Mouse (Mus musculus) liver, embryonic 16.5 days (tissue): ENCODE results near the gene Crcp. TPM values are rescaled to one million over a fixed set of nuclear protein-coding genes. Genes with fewer than 3 reads are reported as not detected.

Source experiments
- ATAC-seq: fragments of 200-750 bp; cut with Nextera tagmentation; 2 replicates; pipeline ENCODE4 v1.8.0; 2017; ENCODE audit warnings: low read depth, mild to moderate bottlenecking, moderate number of reproducible peaks, moderate library complexity
- H3K27ac ChIP-seq: fragments of 300-500 bp; sonication (generic); 2 replicates; pipeline ENCODE4 v1.5.1; 2014; ENCODE audit warnings: mild to moderate bottlenecking, low read length
- H3K27me3 ChIP-seq: fragments of 300-500 bp; sonication (generic); 2 replicates; pipeline ENCODE4 v1.6.1; 2014; ENCODE audit warnings: low read depth, low read length, mixed read lengths; ENCODE audit not compliant: control insufficient read depth, insufficient read depth
- H3K36me3 ChIP-seq: fragments of 300-500 bp; sonication (generic); 2 replicates; pipeline ENCODE4 v1.6.1; 2014; ENCODE audit warnings: mild to moderate bottlenecking; ENCODE audit not compliant: control insufficient read depth, insufficient read depth
- H3K4me1 ChIP-seq: fragments of 300-500 bp; sonication (generic); 2 replicates; pipeline ENCODE4 v1.6.1; 2014; ENCODE audit warnings: low read depth, low read length, mixed read lengths; ENCODE audit not compliant: control insufficient read depth
- H3K4me2 ChIP-seq: fragments of 300-500 bp; sonication (generic); 2 replicates; pipeline ENCODE4 v1.6.1; 2014; ENCODE audit warnings: low read depth, low read length, mixed read lengths
- H3K4me3 ChIP-seq: fragments of 300-500 bp; sonication (generic); 2 replicates; pipeline ENCODE4 v1.5.1; 2014; ENCODE audit warnings: low read depth, mild to moderate bottlenecking, low read length
- H3K9ac ChIP-seq: fragments of 300-500 bp; sonication (generic); 2 replicates; pipeline ENCODE4 v1.6.1; 2014; ENCODE audit warnings: low read depth, low read length
- H3K9me3 ChIP-seq: fragments of 300-500 bp; sonication (generic); replicated peaks from 2 replicates; pipeline ENCODE4 v1.6.1; 2016; ENCODE audit warnings: low read length; ENCODE audit not compliant: control insufficient read depth
- WGBS: fragments of 180-500 bp; shearing (Covaris S2); extraction: QIAGEN DNeasy Blood & Tissue Kit; methylation state at CpG from one replicate; pipeline ENCODE4 v1.1.7; 2014; ENCODE audit not compliant: insufficient replicate concordance; 5-methylcytosine and 5-hydroxymethylcytosine counted together
- polyA plus RNA-seq: library from polyadenylated mRNA; unstranded; fragments of >200 nt; fragmentation: Nextera tagmentation; extraction: Ambion mirVana; gene quantifications from 2 replicates; pipeline ENCODE4 v1.2.1, GENCODE M21; 2015

Gene Crcp
- 17.8 and 19.9 TPM in 2 replicates for polyA plus RNA-seq

DNA sequence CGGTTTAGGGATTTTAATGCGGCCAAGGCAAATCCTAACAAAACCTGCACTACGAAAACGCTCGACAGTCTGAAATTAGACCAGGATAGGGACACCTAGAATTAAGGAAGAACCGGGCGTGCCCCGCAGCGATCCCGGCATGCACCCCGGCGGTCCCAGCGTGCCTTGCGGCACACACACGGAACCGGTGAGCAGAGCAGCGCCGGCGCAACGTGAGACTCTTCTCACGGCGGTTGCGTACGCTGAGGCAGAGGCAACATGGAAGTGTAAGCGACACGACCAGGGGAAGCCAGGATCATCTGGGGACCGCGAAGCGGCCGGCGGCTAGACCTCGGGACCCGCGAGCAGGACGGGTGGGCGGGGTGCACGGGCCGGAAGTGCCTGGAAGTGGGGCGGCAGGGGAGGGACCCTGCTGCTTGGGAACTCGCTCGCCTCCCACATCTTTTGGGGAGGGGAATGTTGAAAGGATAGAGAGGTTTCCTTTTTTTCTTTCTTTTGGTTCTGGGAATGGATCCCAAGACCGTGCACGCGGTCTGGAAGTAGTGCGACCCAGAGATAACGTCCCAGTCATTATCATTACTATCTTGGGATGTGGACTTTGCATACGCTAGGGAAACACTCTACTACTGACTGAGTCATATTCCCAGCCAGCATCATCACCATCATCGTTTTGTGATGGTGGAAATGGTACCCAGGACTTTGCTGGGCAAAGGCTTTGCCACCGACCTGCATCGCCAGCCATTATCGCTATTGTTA, at the start of gene Crcp, which contains the start of gene Asl:
Gene Crcp (plus strand): TSS at position 149 of the 756 bp plus-strand sequence.
Gene Asl (minus strand): TSS at position 106 of the 756 bp plus-strand sequence.
- H3K27ac ChIP-seq = peak within 1 kb of the TSS; percentile 92
- peak within 1 kb of the TSS; percentile 89 for H3K4me3 ChIP-seq
- peak within 1 kb of the TSS; percentile 70 for H3K4me2 ChIP-seq
- WGBS = 1% methylated on average over 51 of the region's 51 CpGs
- H3K4me1 ChIP-seq = peaks cover 27% of the 10 kb centered on the region
- H3K9ac ChIP-seq = peak within 1 kb of the TSS; percentile 86
- peak; percentile 79 for ATAC-seq
- no peaks in the 10 kb centered on the region for H3K9me3 ChIP-seq
- no peaks in the 10 kb centered on the region for H3K36me3 ChIP-seq
- H3K27me3 ChIP-seq = no peaks in the 10 kb centered on the region; the same call in 1 of the 2 replicates

DNA sequence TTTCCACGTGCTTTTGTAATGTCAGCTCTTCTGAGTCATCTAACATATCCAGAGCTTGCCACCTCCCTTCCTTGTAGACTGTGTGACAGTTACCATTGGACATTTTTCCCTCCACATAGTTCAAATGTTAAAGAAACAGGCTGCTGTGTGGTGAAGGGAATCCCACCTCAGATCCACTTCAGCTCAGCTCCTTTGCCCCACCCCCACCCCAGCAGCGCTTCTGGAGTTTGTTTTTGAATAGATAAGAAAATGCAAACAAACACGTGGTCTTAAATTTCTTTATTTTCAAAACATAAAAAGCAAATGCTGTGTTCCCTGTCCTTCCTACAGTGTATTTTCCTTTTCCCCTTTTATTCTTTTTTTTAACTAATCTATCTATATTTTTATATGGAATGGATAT, 48.9 kb upstream of the Crcp start:
- Histone ChIP-seq H3K27ac (peak overlapping the region; percentile 87), H3K27me3 (no peaks in the 10 kb centered on the region), H3K9ac (peak overlapping the region; percentile 39), H3K4me3 (peak overlapping the region; percentile 14), H3K4me2 (peak overlapping the region; percentile 48), H3K36me3 (peaks cover 5% of the 10 kb centered on the region; the same call in 1 of the 2 replicates), H3K4me1 (peaks cover 55% of the 10 kb centered on the region), H3K9me3 (no peaks in the 10 kb centered on the region)
- WGBS = 34% methylated on average over 3 of the region's 3 CpGs
- ATAC-seq = peak; percentile 57

DNA sequence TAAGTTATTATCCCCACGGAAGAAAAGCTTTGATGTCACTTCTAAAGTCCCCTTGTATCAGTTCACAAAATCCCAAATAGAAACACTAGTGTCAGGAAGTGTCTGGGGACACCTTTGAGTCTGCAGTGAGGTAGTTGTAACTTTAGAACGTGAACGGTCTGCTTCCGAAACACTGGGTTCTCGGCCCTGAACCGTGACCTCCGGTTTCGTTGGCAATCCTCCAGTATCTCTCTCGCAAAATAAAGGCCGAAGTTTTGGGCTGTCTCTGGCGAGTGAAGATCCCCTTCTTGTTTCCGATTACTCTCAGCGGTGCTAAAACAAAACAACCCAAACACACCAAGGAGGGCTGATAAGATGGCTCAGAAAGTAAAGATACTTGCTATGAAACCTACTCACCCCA, 39.7 kb upstream of the Crcp start:
- Histone ChIP-seq H3K27ac (peak overlapping the region; percentile 10; the same call in 1 of the 2 replicates), H3K36me3 (peaks cover 12% of the 10 kb centered on the region)

DNA sequence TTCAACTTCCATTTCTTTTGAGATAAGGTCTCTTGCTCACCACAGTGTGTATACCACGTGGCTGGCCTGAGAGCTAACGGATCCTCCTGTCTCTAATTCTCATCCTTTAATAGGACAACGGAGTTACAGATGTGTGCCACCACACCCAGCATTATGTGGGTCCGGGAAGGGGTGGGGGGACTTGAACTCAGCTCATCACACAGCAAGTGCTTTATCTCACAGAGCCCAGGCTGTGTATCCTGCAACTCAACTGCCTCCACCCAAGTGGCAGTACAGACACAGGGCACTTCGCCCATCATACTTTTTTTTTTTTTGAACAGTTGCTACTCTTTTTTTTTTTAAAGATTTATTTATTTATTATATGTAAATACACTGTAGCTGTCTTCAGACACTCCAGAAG, 37.2 kb upstream of the Crcp start:
- H3K27me3 ChIP-seq = no peaks in the 10 kb centered on the region
- no peak overlapping the region; the same call in 1 of the 2 replicates for H3K27ac ChIP-seq
- peaks cover 9% of the 10 kb centered on the region for H3K36me3 ChIP-seq
- no peak overlapping the region for H3K4me2 ChIP-seq
- no peak overlapping the region for H3K9ac ChIP-seq
- 40% methylated on average over 5 of the region's 5 CpGs for WGBS
- peaks cover 25% of the 10 kb centered on the region for H3K4me1 ChIP-seq
- ATAC-seq = peak; percentile 91
- H3K4me3 ChIP-seq = no peak overlapping the region
- H3K9me3 ChIP-seq = no peaks in the 10 kb centered on the region

More for the DNA sequence above, 39.7 kb upstream of the Crcp start:
- Histone ChIP-seq H3K9me3 (no peaks in the 10 kb centered on the region), H3K4me2 (no peak overlapping the region), H3K4me1 (peaks cover 25% of the 10 kb centered on the region), H3K4me3 (no peak overlapping the region), H3K27me3 (no peaks in the 10 kb centered on the region), H3K9ac (no peak overlapping the region)
- no peak for ATAC-seq
- WGBS = 75% methylated on average over 13 of the region's 13 CpGs

DNA sequence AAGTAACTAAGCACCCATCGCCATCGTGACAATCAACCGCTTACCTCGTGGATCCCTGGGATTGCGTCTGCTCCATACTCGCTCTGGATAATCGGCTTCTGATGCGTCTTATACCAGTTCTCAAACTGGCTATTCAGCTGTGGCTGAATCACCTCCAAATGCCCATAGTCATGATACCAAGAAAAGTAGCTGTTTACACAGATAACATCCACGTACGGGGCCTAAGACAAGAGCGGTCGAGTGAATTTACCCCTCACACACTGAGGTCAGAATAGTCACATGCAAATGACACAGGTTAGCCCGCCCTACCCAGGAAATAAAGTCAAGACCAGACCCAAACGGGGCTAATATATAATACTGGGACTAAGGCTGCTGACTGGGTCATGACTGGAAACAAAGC, 35.7 kb upstream of the Crcp start:
- Histone ChIP-seq H3K36me3 (peaks cover 5% of the 10 kb centered on the region), H3K4me3 (no peak overlapping the region), H3K27ac (peak overlapping the region; percentile 25), H3K4me2 (no peak overlapping the region), H3K4me1 (peaks cover 27% of the 10 kb centered on the region), H3K9ac (no peak overlapping the region), H3K9me3 (no peaks in the 10 kb centered on the region), H3K27me3 (no peaks in the 10 kb centered on the region)
- 69% methylated on average over 14 of the region's 14 CpGs for WGBS
- ATAC-seq = peak; percentile 56

DNA sequence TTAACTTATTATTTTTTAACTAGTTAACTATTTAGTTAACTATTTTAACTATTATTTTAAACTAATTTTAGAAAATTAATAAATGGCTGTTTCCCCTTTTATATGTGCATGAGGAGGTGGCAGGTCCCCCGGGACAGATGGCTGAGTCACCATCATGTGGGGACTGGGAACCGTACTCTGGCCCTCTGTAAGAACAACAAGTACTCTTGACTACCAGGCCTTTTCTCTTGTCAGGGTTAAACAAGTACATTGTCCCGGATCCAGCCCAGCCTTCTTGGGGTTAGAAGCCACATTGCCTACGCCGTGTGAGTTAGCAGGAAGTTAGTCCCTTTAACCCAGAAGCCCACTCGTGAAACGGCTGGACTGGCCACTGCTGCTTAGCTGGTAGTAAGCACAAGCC, 34.1 kb upstream of the Crcp start:
- 83% methylated on average over 7 of the region's 7 CpGs for WGBS
- Histone ChIP-seq H3K36me3 (peaks cover 5% of the 10 kb centered on the region), H3K9me3 (no peaks in the 10 kb centered on the region), H3K27me3 (no peaks in the 10 kb centered on the region), H3K27ac (no peak overlapping the region), H3K4me3 (no peak overlapping the region), H3K4me2 (no peak overlapping the region), H3K9ac (no peak overlapping the region), H3K4me1 (peaks cover 27% of the 10 kb centered on the region)
- ATAC-seq = no peak

DNA sequence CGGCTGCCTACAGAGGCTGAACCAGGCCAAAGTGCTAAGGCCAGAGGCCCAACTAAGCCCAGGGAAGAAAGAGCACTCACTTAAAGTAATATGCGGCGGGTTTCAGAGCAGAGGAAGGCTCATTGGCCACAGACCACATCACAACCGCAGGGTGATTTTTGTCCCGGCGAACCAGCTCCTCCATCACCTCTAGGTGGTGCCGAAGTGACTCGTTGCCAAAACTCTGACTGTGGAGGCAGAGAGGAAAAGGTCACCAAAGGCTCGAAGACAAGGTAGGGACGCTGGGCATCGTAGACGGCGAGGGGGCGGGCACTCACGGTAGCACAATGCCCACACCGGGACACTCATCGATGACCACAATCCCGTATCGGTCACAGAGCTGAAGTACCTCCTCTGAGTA, 31.4 kb upstream of the Crcp start:
- Histone ChIP-seq H3K4me1 (peaks cover 25% of the 10 kb centered on the region), H3K27me3 (no peaks in the 10 kb centered on the region), H3K27ac (no peak overlapping the region), H3K9ac (no peak overlapping the region), H3K9me3 (no peaks in the 10 kb centered on the region), H3K4me3 (no peak overlapping the region), H3K4me2 (no peak overlapping the region), H3K36me3 (no peaks in the 10 kb centered on the region)
- 66% methylated on average over 19 of the region's 19 CpGs for WGBS
- no peak for ATAC-seq

DNA sequence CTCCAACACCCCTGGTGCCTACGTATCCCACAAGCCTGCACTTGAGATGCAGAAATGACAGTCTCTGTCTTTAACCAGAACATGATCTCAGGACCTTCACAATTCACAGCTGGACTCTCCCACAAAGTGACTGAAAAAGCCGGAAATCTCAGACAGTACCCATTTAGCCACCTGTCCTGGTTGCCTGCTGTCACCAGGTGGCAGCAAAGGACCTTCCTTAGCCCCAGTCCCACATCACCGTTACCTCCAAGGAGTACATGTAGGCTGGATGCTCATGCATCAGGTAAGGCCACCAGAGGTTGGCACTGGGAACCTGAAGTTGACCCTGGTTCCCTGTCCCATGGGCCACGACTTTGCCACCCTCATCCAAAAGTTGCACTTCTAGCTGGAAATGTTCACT, 30.0 kb upstream of the Crcp start:
- Histone ChIP-seq H3K9me3 (no peaks in the 10 kb centered on the region), H3K27me3 (no peaks in the 10 kb centered on the region), H3K4me1 (peaks cover 25% of the 10 kb centered on the region), H3K27ac (no peak overlapping the region), H3K36me3 (no peaks in the 10 kb centered on the region), H3K4me3 (no peak overlapping the region), H3K9ac (no peak overlapping the region), H3K4me2 (no peak overlapping the region)
- no peak for ATAC-seq
- WGBS = 40% methylated on average over 4 of the region's 4 CpGs

DNA sequence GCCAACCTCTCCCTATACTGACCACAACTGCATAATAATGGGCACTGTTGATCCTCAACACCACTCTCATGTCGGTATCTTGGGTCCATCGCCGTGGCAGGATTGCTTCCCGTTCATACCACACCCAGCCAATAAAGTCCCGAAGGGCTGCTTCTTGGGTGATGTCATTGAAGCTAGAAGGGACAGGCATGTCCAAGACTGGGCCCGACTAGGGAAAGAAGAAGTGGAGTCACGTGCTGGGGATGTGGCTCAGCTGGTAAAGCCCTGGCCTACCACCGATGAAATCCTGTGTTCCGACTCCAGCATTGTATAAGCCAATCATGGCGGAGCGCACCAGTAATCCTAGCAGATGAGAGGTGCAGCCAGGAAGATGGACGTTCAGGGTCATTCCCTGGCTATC, 28.4 kb upstream of the Crcp start:
- H3K36me3 ChIP-seq = no peaks in the 10 kb centered on the region
- WGBS = 75% methylated on average over 12 of the region's 12 CpGs
- peak overlapping the region; percentile 53 for H3K27ac ChIP-seq
- H3K4me1 ChIP-seq = peaks cover 25% of the 10 kb centered on the region
- 0 out of 2 replicates have a peak, but pooled peaks have one; percentile 9 for ATAC-seq
- H3K4me3 ChIP-seq = no peak overlapping the region
- no peaks in the 10 kb centered on the region for H3K9me3 ChIP-seq
- no peak overlapping the region; the same call in 1 of the 2 replicates for H3K4me2 ChIP-seq
- H3K9ac ChIP-seq = no peak overlapping the region
- no peaks in the 10 kb centered on the region for H3K27me3 ChIP-seq
